Mouse (Mus musculus) bone marrow, adult 2 months (tissue): Measurements from ENCODE around the gene Espl1.

ENCODE experiments used
- CTCF ChIP-seq: fragments of 200-500 bp; IDR thresholded peaks from 2 replicates; pipeline ENCODE4 v1.5.1; 2011; ENCODE audit warnings: low read length, control low read depth; ENCODE audit not compliant: control insufficient read depth, insufficient read depth
- POLR2A ChIP-seq: fragments of 200-500 bp; IDR thresholded peaks from 2 replicates; pipeline ENCODE4 v1.6.1; 2011; ENCODE audit warnings: low read depth, mild to moderate bottlenecking, control low read depth, low read length, borderline replicate concordance; ENCODE audit not compliant: control insufficient read depth

DNA sequence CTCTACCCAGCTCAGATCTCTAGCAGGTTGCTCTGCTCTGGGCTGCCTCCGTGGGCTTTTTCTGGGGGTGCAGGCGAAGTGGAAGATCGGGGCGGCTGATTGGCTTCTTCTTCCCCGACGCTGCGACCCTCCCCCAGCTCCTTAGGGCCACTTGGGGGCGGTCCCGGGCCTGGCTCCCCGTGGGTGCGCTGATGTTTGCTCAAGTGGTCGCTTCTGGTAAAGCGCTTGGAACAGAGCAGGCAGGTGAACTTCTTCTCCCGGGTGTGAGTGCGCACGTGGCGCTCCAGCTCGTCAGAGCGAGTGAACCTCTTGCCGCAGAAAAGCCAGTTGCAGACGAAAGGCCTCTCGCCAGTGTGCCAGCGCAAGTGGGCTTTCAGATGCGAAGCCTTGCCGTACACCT is 62.1 kb downstream of the Espl1 start:
- TF ChIP-seq CTCF: no peak
- no peak for TF ChIP-seq POLR2A
